Mouse (Mus musculus): ENCODE data around the gene Sp1. TPM values are rescaled to one million over a fixed set of nuclear protein-coding genes. Genes with fewer than 3 reads are reported as not detected.

Gene Sp1
- polyA plus RNA-seq, 1 experiment: 51.9 TPM

- TF ChIP-seq POLR2A (IDR thresholded peaks at IDR 0.05; ENCODE audit: low read depth, low read length): no peak
- Histone ChIP-seq H3K27ac (ENCODE audit: insufficient read depth, low read length) (no peak overlapping the region), H3K4me1 (ENCODE audit: control insufficient read depth, insufficient read depth, low read length) (no peaks in the 10 kb centered on the region), H3K4me3 (ENCODE audit: insufficient read depth, low read length) (no peak overlapping the region)
Observed at GRCm38 (mm10) chr15:102451666-102452430, 45.9 kb downstream of the Sp1 start.

GRCm38 (mm10) chr15:102455993-102456392, 50.0 kb downstream of the Sp1 start:
- Histone ChIP-seq H3K4me1 (ENCODE audit: control insufficient read depth, insufficient read depth, low read length) (peaks cover 11% of the 10 kb centered on the region; the same call in 1 of the 2 replicates), H3K4me3 (ENCODE audit: insufficient read depth, low read length) (no peak overlapping the region), H3K27ac (ENCODE audit: insufficient read depth, low read length) (no peak overlapping the region)
- TF ChIP-seq CTCF (IDR thresholded peaks at IDR 0.05; ENCODE audit: borderline replicate concordance, insufficient read depth, low read length): peak; percentile 29; the same call in 1 of the 2 replicates
- TF ChIP-seq POLR2A (IDR thresholded peaks at IDR 0.05; ENCODE audit: low read depth, low read length): no peak

- Histone ChIP-seq H3K4me3 (ENCODE audit: insufficient read depth, low read length) (no peak overlapping the region), H3K27ac (ENCODE audit: insufficient read depth, low read length) (no peak overlapping the region), H3K4me1 (ENCODE audit: control insufficient read depth, insufficient read depth, low read length) (peaks cover 11% of the 10 kb centered on the region; the same call in 1 of the 2 replicates)
- TF ChIP-seq CTCF (IDR thresholded peaks at IDR 0.05; ENCODE audit: borderline replicate concordance, insufficient read depth, low read length): no peak
- no peak for TF ChIP-seq POLR2A (IDR thresholded peaks at IDR 0.05; ENCODE audit: low read depth, low read length)
Observed at GRCm38 (mm10) chr15:102458050-102458736, 52.2 kb downstream of the Sp1 start.

- peak within 1 kb of the TSS; percentile 80 for H3K4me3 ChIP-seq (ENCODE audit: insufficient read depth, low read length)
- peaks cover 11% of the 10 kb centered on the region; the same call in 1 of the 2 replicates for H3K4me1 ChIP-seq (ENCODE audit: control insufficient read depth, insufficient read depth, low read length)
- no peak within 1 kb of the TSS for H3K27ac ChIP-seq (ENCODE audit: insufficient read depth, low read length)
- TF ChIP-seq POLR2A (IDR thresholded peaks at IDR 0.05; ENCODE audit: low read depth, low read length) (peak; percentile 97), CTCF (IDR thresholded peaks at IDR 0.05; ENCODE audit: borderline replicate concordance, insufficient read depth, low read length) (0 out of 2 replicates have a peak, but pooled peaks have one; percentile 15)
Observed at GRCm38 (mm10) chr15:102458904-102459317, 53.0 kb downstream of the Sp1 start, which contains the start of gene Prr13. TSS of gene Prr13 (plus strand) at chr15:102459028.

GRCm38 (mm10) chr15:102459381-102459780, 53.4 kb downstream of the Sp1 start:
- H3K4me1 ChIP-seq (ENCODE audit: control insufficient read depth, insufficient read depth, low read length): peaks cover 11% of the 10 kb centered on the region; the same call in 1 of the 2 replicates
- H3K27ac ChIP-seq (ENCODE audit: insufficient read depth, low read length): no peak overlapping the region
- peak overlapping the region; percentile 80 for H3K4me3 ChIP-seq (ENCODE audit: insufficient read depth, low read length)
- TF ChIP-seq CTCF (IDR thresholded peaks at IDR 0.05; ENCODE audit: borderline replicate concordance, insufficient read depth, low read length) (no peak), POLR2A (IDR thresholded peaks at IDR 0.05; ENCODE audit: low read depth, low read length) (no peak)

- H3K27ac ChIP-seq (ENCODE audit: insufficient read depth, low read length): peak overlapping the region; percentile 6; the same call in 1 of the 2 replicates
Observed at GRCm38 (mm10) chr15:102459847-102460246, 53.9 kb downstream of the Sp1 start.

GRCm38 (mm10) chr15:102460409-102460808, 54.5 kb downstream of the Sp1 start:
- TF ChIP-seq POLR2A (IDR thresholded peaks at IDR 0.05; ENCODE audit: low read depth, low read length) (0 out of 2 replicates have a peak, but pooled peaks have one; percentile 3), CTCF (IDR thresholded peaks at IDR 0.05; ENCODE audit: borderline replicate concordance, insufficient read depth, low read length) (no peak)
- H3K4me1 ChIP-seq (ENCODE audit: control insufficient read depth, insufficient read depth, low read length): peaks cover 11% of the 10 kb centered on the region; the same call in 1 of the 2 replicates
- H3K27ac ChIP-seq (ENCODE audit: insufficient read depth, low read length): peak overlapping the region; percentile 69; the same call in 1 of the 2 replicates
- H3K4me3 ChIP-seq (ENCODE audit: insufficient read depth, low read length): peak overlapping the region; percentile 1; the same call in 1 of the 2 replicates

More at GRCm38 (mm10) chr15:102459847-102460246, 53.9 kb downstream of the Sp1 start:
- Histone ChIP-seq H3K4me1 (ENCODE audit: control insufficient read depth, insufficient read depth, low read length) (peaks cover 11% of the 10 kb centered on the region; the same call in 1 of the 2 replicates), H3K4me3 (ENCODE audit: insufficient read depth, low read length) (peak overlapping the region; percentile 80)
- TF ChIP-seq CTCF (IDR thresholded peaks at IDR 0.05; ENCODE audit: borderline replicate concordance, insufficient read depth, low read length) (no peak), POLR2A (IDR thresholded peaks at IDR 0.05; ENCODE audit: low read depth, low read length) (no peak)

GRCm38 (mm10) chr15:102460971-102461370, 55.0 kb downstream of the Sp1 start:
- peak overlapping the region; percentile 1; the same call in 1 of the 2 replicates for H3K4me3 ChIP-seq (ENCODE audit: insufficient read depth, low read length)
- H3K27ac ChIP-seq (ENCODE audit: insufficient read depth, low read length): peak overlapping the region; percentile 69; the same call in 1 of the 2 replicates
- no peak for TF ChIP-seq POLR2A (IDR thresholded peaks at IDR 0.05; ENCODE audit: low read depth, low read length)
- no peak for TF ChIP-seq CTCF (IDR thresholded peaks at IDR 0.05; ENCODE audit: borderline replicate concordance, insufficient read depth, low read length)
- H3K4me1 ChIP-seq (ENCODE audit: control insufficient read depth, insufficient read depth, low read length): peaks cover 11% of the 10 kb centered on the region; the same call in 1 of the 2 replicates

GRCm38 (mm10) chr15:102461430-102462075, 55.6 kb downstream of the Sp1 start:
- peaks cover 11% of the 10 kb centered on the region; the same call in 1 of the 2 replicates for H3K4me1 ChIP-seq (ENCODE audit: control insufficient read depth, insufficient read depth, low read length)
- peak overlapping the region; percentile 69; the same call in 1 of the 2 replicates for H3K27ac ChIP-seq (ENCODE audit: insufficient read depth, low read length)
- H3K4me3 ChIP-seq (ENCODE audit: insufficient read depth, low read length): no peak overlapping the region
- TF ChIP-seq CTCF (IDR thresholded peaks at IDR 0.05; ENCODE audit: borderline replicate concordance, insufficient read depth, low read length) (no peak), POLR2A (IDR thresholded peaks at IDR 0.05; ENCODE audit: low read depth, low read length) (no peak)
